Mouse (Mus musculus) fibroblast of lung, adult 2 months (primary cell): ENCODE measurements around the gene Mn1.

Experiments used
- DNase-seq: peaks from one replicate; pipeline ENCODE4 v3.0.0-alpha.2; 2011; ENCODE audit warnings: low read depth

The Mn1 gene

GRCm38 (mm10) chr5:111416591-111417374 lies at the start of gene Mn1:
Gene Mn1, plus strand, starts transcription at chr5:111417362.
- DNase-seq = peak; percentile 73

GRCm38 (mm10) chr5:111367937-111368517 lies 49.1 kb upstream of the Mn1 start:
- no peak for DNase-seq

- no peak for DNase-seq
Observed at GRCm38 (mm10) chr5:111368576-111368975, 48.6 kb upstream of the Mn1 start.

GRCm38 (mm10) chr5:111375616-111376015 lies 41.5 kb upstream of the Mn1 start:
- DNase-seq = no peak

GRCm38 (mm10) chr5:111376276-111377020 lies 40.7 kb upstream of the Mn1 start:
- DNase-seq = no peak

GRCm38 (mm10) chr5:111378126-111378993 lies 38.8 kb upstream of the Mn1 start:
- DNase-seq = peak; percentile 77

GRCm38 (mm10) chr5:111383335-111383734 lies 33.8 kb upstream of the Mn1 start:
- peak; percentile 46 for DNase-seq

- DNase-seq = no peak
Observed at GRCm38 (mm10) chr5:111390911-111391310, 26.3 kb upstream of the Mn1 start.

GRCm38 (mm10) chr5:111391485-111391884 lies 25.7 kb upstream of the Mn1 start:
- no peak for DNase-seq

GRCm38 (mm10) chr5:111393346-111394197 lies 23.6 kb upstream of the Mn1 start:
- DNase-seq = no peak

GRCm38 (mm10) chr5:111394198-111395053 lies 22.7 kb upstream of the Mn1 start:
- no peak for DNase-seq

- DNase-seq = no peak
Observed at GRCm38 (mm10) chr5:111395771-111396170, 21.4 kb upstream of the Mn1 start.

GRCm38 (mm10) chr5:111396199-111396598 lies 21.0 kb upstream of the Mn1 start:
- no peak for DNase-seq

GRCm38 (mm10) chr5:111398471-111398870 lies 18.7 kb upstream of the Mn1 start:
- DNase-seq = no peak

- DNase-seq = no peak
Observed at GRCm38 (mm10) chr5:111399271-111399670, 17.9 kb upstream of the Mn1 start.

- no peak for DNase-seq
Observed at GRCm38 (mm10) chr5:111401879-111402650, 15.1 kb upstream of the Mn1 start.

GRCm38 (mm10) chr5:111402651-111402996 lies 14.5 kb upstream of the Mn1 start:
- DNase-seq = no peak

GRCm38 (mm10) chr5:111404721-111405120 lies 12.4 kb upstream of the Mn1 start:
- DNase-seq = no peak

- no peak for DNase-seq
Observed at GRCm38 (mm10) chr5:111408470-111409105, 8.6 kb upstream of the Mn1 start.
